Mouse (Mus musculus) right cerebral cortex, postnatal 14 days (tissue): ENCODE data around the gene Scml4.

Source experiments
- DNase-seq: peaks from one replicate; pipeline ENCODE4 v3.0.0; 2022

Gene Scml4

GRCm38 (mm10) chr10:43002066-43002678 is 142.0 kb downstream of the Scml4 start:
- no peak for DNase-seq

- no peak for DNase-seq
These were observed 142.7 kb downstream of the Scml4 start for GRCm38 (mm10) chr10:43002721-43003465.

- no peak for DNase-seq
These were observed 143.2 kb downstream of the Scml4 start for GRCm38 (mm10) chr10:43003466-43003757.

- no peak for DNase-seq
These were observed 144.1 kb downstream of the Scml4 start for GRCm38 (mm10) chr10:43004174-43004734.

- DNase-seq: no peak
These were observed 144.9 kb downstream of the Scml4 start for GRCm38 (mm10) chr10:43005031-43005430.

GRCm38 (mm10) chr10:43005677-43006076 is 145.5 kb downstream of the Scml4 start:
- no peak for DNase-seq

GRCm38 (mm10) chr10:43006534-43006933 is 146.4 kb downstream of the Scml4 start:
- DNase-seq: no peak

GRCm38 (mm10) chr10:43008116-43008515 is 147.9 kb downstream of the Scml4 start:
- no peak for DNase-seq
